In genomic region chr13:49308861-49309403, GRCm38 (mm10) we compare ENCODE assay signal across 8 mouse cellular contexts. TPM values are rescaled to one million over a fixed set of nuclear protein-coding genes. Genes with fewer than 3 reads are reported as not detected.
A peak's percentile ranks its signal among the peaks of the same experiment; 100 is the strongest.
DNase-seq lines count a peak whose midpoint lies in the region; ATAC-seq and TF ChIP-seq lines count a peak whose summit lies in the region.

No protein-coding gene starts in this region.

- DNase-seq in heart, adult 2 months: peak in 1 of 2 experiments; percentile 66
- no peak for DNase-seq in heart, postnatal 36 days
- no peak for DNase-seq in embryonic facial prominence, embryonic 10.5 days (ENCODE audit: low spot score)
- peak; percentile 26 for DNase-seq in lung, embryonic 14.5 days
- peak; percentile 87 to 89 for DNase-seq in spleen, postnatal 36 days (ENCODE audit: low spot score in 2 of 2)
- no peak for DNase-seq in cerebellum, adult 11 months
- DNase-seq in layer of hippocampus, adult 9-10 months (ENCODE audit: low spot score): no peak

- TF ChIP-seq EP300 in heart, adult 2 months (IDR thresholded peaks at IDR 0.05; ENCODE audit: insufficient read depth, low read depth, low read length): 0 out of 2 replicates have a peak, but pooled peaks have one; percentile 7

- H3K4me1 ChIP-seq in heart, adult 2 months (ENCODE audit: control insufficient read depth, insufficient read depth, low read length): peaks cover 3% of the 10 kb centered on the region
- peaks cover 30% of the 10 kb centered on the region for H3K4me1 ChIP-seq in embryonic facial prominence, embryonic 10.5 days
- peaks cover 11% of the 10 kb centered on the region; the same call in 1 of the 2 replicates for H3K4me1 ChIP-seq in lung, embryonic 14.5 days (ENCODE audit: insufficient read depth)
- peaks cover 10% of the 10 kb centered on the region for H3K4me1 ChIP-seq in kidney, embryonic 16.5 days (ENCODE audit: insufficient read depth, low read length)

- WGBS in heart, adult 2 months: 70% methylated on average over 16 of the region's 16 CpGs
- 87% methylated on average over 16 of the region's 16 CpGs for WGBS in embryonic facial prominence, embryonic 10.5 days
- 76% methylated on average over 16 of the region's 16 CpGs for WGBS in lung, embryonic 14.5 days
- WGBS in kidney, embryonic 16.5 days: 73% methylated on average over 16 of the region's 16 CpGs

- no peak for TF ChIP-seq POLR2A in heart, adult 2 months (IDR thresholded peaks at IDR 0.05; ENCODE audit: insufficient read depth, low read depth, low read length)

- no peak overlapping the region; the same call in 1 of the 2 replicates for H3K27ac ChIP-seq in heart, adult 2 months
- peak overlapping the region; percentile 75; the same call in 1 of the 2 replicates for H3K27ac ChIP-seq in embryonic facial prominence, embryonic 10.5 days (replicated peaks)
- H3K27ac ChIP-seq in lung, embryonic 14.5 days (ENCODE audit: low read depth): no peak overlapping the region
- H3K27ac ChIP-seq in kidney, embryonic 16.5 days (ENCODE audit: low read length): no peak overlapping the region

- no peak overlapping the region for H3K4me2 ChIP-seq in lung, embryonic 14.5 days
- no peak overlapping the region for H3K4me2 ChIP-seq in kidney, embryonic 16.5 days (replicated peaks; ENCODE audit: low read depth, low read length)

- no peaks in the 10 kb centered on the region for H3K27me3 ChIP-seq in heart, adult 2 months (ENCODE audit: control insufficient read depth, insufficient read depth, low read length)
- H3K27me3 ChIP-seq in embryonic facial prominence, embryonic 10.5 days (replicated peaks; ENCODE audit: low read depth, poor library complexity, severe bottlenecking): no peaks in the 10 kb centered on the region
- H3K27me3 ChIP-seq in lung, embryonic 14.5 days (ENCODE audit: insufficient read depth, low read length): no peaks in the 10 kb centered on the region
- no peaks in the 10 kb centered on the region for H3K27me3 ChIP-seq in kidney, embryonic 16.5 days (ENCODE audit: insufficient read depth, low read length)

- no peaks in the 10 kb centered on the region for H3K9me3 ChIP-seq in embryonic facial prominence, embryonic 10.5 days
- no peaks in the 10 kb centered on the region for H3K9me3 ChIP-seq in lung, embryonic 14.5 days (ENCODE audit: low read depth, low read length)
- no peaks in the 10 kb centered on the region for H3K9me3 ChIP-seq in kidney, embryonic 16.5 days (ENCODE audit: low read length)

- TF ChIP-seq CTCF in heart, adult 2 months (IDR thresholded peaks at IDR 0.05): no peak
- TF ChIP-seq CTCF in lung, embryonic 14.5 days (IDR thresholded peaks at IDR 0.05; ENCODE audit: low read depth): no peak

- H3K9ac ChIP-seq in heart, adult 2 months (ENCODE audit: low read depth, low read length): no peak overlapping the region
- H3K9ac ChIP-seq in lung, embryonic 14.5 days: no peak overlapping the region
- no peak overlapping the region for H3K9ac ChIP-seq in kidney, embryonic 16.5 days (replicated peaks; ENCODE audit: low read length)

- intact Hi-C loops in heart, adult 2 months (cut with DNase I): no loop called here
- intact Hi-C loops in heart, postnatal 36 days (cut with DNase I): no loop called here

- no peak overlapping the region for H3K4me3 ChIP-seq in heart, adult 2 months
- H3K4me3 ChIP-seq in embryonic facial prominence, embryonic 10.5 days: no peak overlapping the region
- H3K4me3 ChIP-seq in lung, embryonic 14.5 days (ENCODE audit: low read depth, low read length): no peak overlapping the region
- no peak overlapping the region for H3K4me3 ChIP-seq in kidney, embryonic 16.5 days (ENCODE audit: low read length)

- no peaks in the 10 kb centered on the region for H3K36me3 ChIP-seq in heart, adult 2 months (ENCODE audit: control insufficient read depth, insufficient read depth, low read length)
- H3K36me3 ChIP-seq in embryonic facial prominence, embryonic 10.5 days (replicated peaks): no peaks in the 10 kb centered on the region; the same call in 1 of the 2 replicates
- no peaks in the 10 kb centered on the region for H3K36me3 ChIP-seq in lung, embryonic 14.5 days (ENCODE audit: insufficient read depth)
- no peaks in the 10 kb centered on the region for H3K36me3 ChIP-seq in kidney, embryonic 16.5 days (ENCODE audit: insufficient read depth, low read length)

- H3K79me2 ChIP-seq in heart, adult 2 months (replicated peaks; ENCODE audit: control insufficient read depth, insufficient read depth, low read length): no peaks in the 10 kb centered on the region

- ATAC-seq in lung, embryonic 14.5 days (ENCODE audit: insufficient read depth): no peak
- no peak for ATAC-seq in kidney, embryonic 16.5 days (ENCODE audit: low FRiP score, low TSS enrichment)

RNA-seq across cellular contexts. Expression of gene Fgd3, which starts 11.2 kb away (rescaled TPM):
- total RNA-seq in heart, adult 2 months (2021): 1 to 10 TPM in 1 of 2 experiments, under 1 TPM in 1; 0.96 to 1.0 TPM
- 0.96 and 0.97 TPM in 2 replicates for polyA plus RNA-seq in heart, adult 2 months (2012; rRNA removed)
- total RNA-seq in heart, postnatal 36 days (2021): 1 to 10 TPM in 1 of 2 experiments, under 1 TPM in 1; 0.64 to 1.2 TPM
- polyA plus RNA-seq in embryonic facial prominence, embryonic 10.5 days (2016; fragmentation: Nextera tagmentation; extraction: Ambion mirVana): 1.2 and 1.3 TPM in 2 replicates
- 0.34 and 0.42 TPM in 2 replicates for polyA plus RNA-seq in lung, embryonic 14.5 days (2014; fragmentation: Nextera tagmentation; extraction: Ambion mirVana)
- polyA plus RNA-seq in kidney, embryonic 16.5 days (2015; fragmentation: Nextera tagmentation; extraction: Ambion mirVana): 1.0 and 1.1 TPM in 2 replicates

RNA-seq across cellular contexts. Expression of gene Bicd2, which starts 32.5 kb away (rescaled TPM):
- total RNA-seq in heart, adult 2 months (2021): 10 to 100 TPM; 72.4 to 77.6 TPM
- 44.5 and 64.2 TPM in 2 replicates for polyA plus RNA-seq in heart, adult 2 months (2012; rRNA removed)
- 10 to 100 TPM; 73.4 to 79.7 TPM for total RNA-seq in heart, postnatal 36 days (2021)
- 32.6 and 33.3 TPM in 2 replicates for polyA plus RNA-seq in embryonic facial prominence, embryonic 10.5 days (2016; fragmentation: Nextera tagmentation; extraction: Ambion mirVana)
- 33.7 and 36.7 TPM in 2 replicates for polyA plus RNA-seq in lung, embryonic 14.5 days (2014; fragmentation: Nextera tagmentation; extraction: Ambion mirVana)
- 27.9 and 29.4 TPM in 2 replicates for polyA plus RNA-seq in kidney, embryonic 16.5 days (2015; fragmentation: Nextera tagmentation; extraction: Ambion mirVana)

Comparison
In these comparisons a context has a peak if more than half of its experiments do, and no peak if none do; other contexts are left out.
1. DNase-seq: peak in lung, embryonic 14.5 days (single experiment) and spleen, postnatal 36 days (2 of 2); none in heart, postnatal 36 days (0 of 2), embryonic facial prominence, embryonic 10.5 days (single experiment), cerebellum, adult 11 months (single experiment) and layer of hippocampus, adult 9-10 months (single experiment).